Mouse (Mus musculus) layer of hippocampus, adult 18-20 months (tissue): Measurements from ENCODE around the gene Gcgr. TPM values are rescaled to one million over a fixed set of nuclear protein-coding genes. Genes with fewer than 3 reads are reported as not detected.
"Not testable (repeated sequence)": the region's sequence is repeated elsewhere in the genome, so short reads cannot be mapped to it uniquely, and the experiment has no call there.

Experiments
- DNase-seq, 2 experiments: peaks; one replicate each; pipeline ENCODE4 v3.0.0; 2022; ENCODE audit warnings: low spot score in 2 of 2
- total RNA-seq, 2 experiments: library from RNA; stranded (reverse); gene quantifications; 2 replicates each; pipeline ENCODE4 v1.2.3; 2021

Gene Gcgr
- total RNA-seq, 2 experiments from 2014 or later, result not detected

GRCm38 (mm10) chr11:120582268-120582981 lies 51.9 kb downstream of the Gcgr start:
- peak in 1 of 2 experiments; percentile 33 for DNase-seq

- DNase-seq, result not testable (repeated sequence)
These were observed 52.4 kb downstream of the Gcgr start for GRCm38 (mm10) chr11:120582982-120583293.

- DNase-seq, result no peak
These were observed 53.4 kb downstream of the Gcgr start for GRCm38 (mm10) chr11:120583937-120584336.

- DNase-seq, result no peak
These were observed 58.0 kb downstream of the Gcgr start for GRCm38 (mm10) chr11:120588531-120588930.

Other genes starting within 250 kb of the Gcgr start
- gene Actg1, start 182.2 kb upstream of the Gcgr start, total RNA-seq, result 1,000 to 10,000 TPM; 1,279 to 1,291 TPM
- gene Fscn2, start 169.2 kb upstream of the Gcgr start, total RNA-seq, result under 1 TPM in 1 of 2 experiments, not detected in 1; 0.61 TPM
- gene Faap100, start 151.9 kb upstream of the Gcgr start, total RNA-seq, result 10 to 100 TPM; 16.7 to 18.4 TPM
- 10 to 100 TPM; 60.0 to 61.9 TPM for gene Nploc4, start 93.0 kb upstream of the Gcgr start, total RNA-seq
- not detected for gene Tspan10, start 88.1 kb upstream of the Gcgr start, total RNA-seq
- gene Pde6g, start 77.2 kb upstream of the Gcgr start, total RNA-seq, result under 1 TPM; 0.43 to 0.82 TPM
- 10 to 100 TPM; 13.1 to 13.5 TPM for gene Oxld1, start 72.6 kb upstream of the Gcgr start, total RNA-seq
- 10 to 100 TPM; 24.6 to 32.9 TPM for gene Ccdc137, start 72.6 kb upstream of the Gcgr start, total RNA-seq
- 10 to 100 TPM; 53.0 to 53.6 TPM for gene Arl16, start 63.1 kb upstream of the Gcgr start, total RNA-seq
- 10 to 100 TPM; 65.1 to 67.5 TPM for gene Mrpl12, start 46.1 kb upstream of the Gcgr start, total RNA-seq
- 10 to 100 TPM; 18.9 to 19.3 TPM for gene Slc25a10, start 38.9 kb upstream of the Gcgr start, total RNA-seq
- 10 to 100 TPM; 68.8 to 74.5 TPM for gene Mcrip1, start 19.0 kb downstream of the Gcgr start, total RNA-seq
- gene Ppp1r27, start 20.4 kb downstream of the Gcgr start, total RNA-seq, result not detected
- 100 to 1,000 TPM; 122 to 132 TPM for gene P4hb, start 42.6 kb downstream of the Gcgr start, total RNA-seq
- gene Arhgdia, start 50.9 kb downstream of the Gcgr start, total RNA-seq, result 100 to 1,000 TPM; 293 to 295 TPM
- 10 to 100 TPM; 60.5 to 70.0 TPM for gene Alyref, start 67.7 kb downstream of the Gcgr start, total RNA-seq
- 10 to 100 TPM; 93.5 to 97.0 TPM for gene Anapc11, start 67.7 kb downstream of the Gcgr start, total RNA-seq
- 1 to 10 TPM in 1 of 2 experiments, under 1 TPM in 1; 0.89 to 1.4 TPM for gene Npb, start 77.8 kb downstream of the Gcgr start, total RNA-seq
- 100 to 1,000 TPM; 118 to 128 TPM for gene Pcyt2, start 87.2 kb downstream of the Gcgr start, total RNA-seq
- gene Sirt7, start 94.5 kb downstream of the Gcgr start, total RNA-seq, result 10 to 100 TPM; 35.4 to 41.5 TPM
- 10 to 100 TPM; 70.0 to 71.5 TPM for gene Mafg, start 102.9 kb downstream of the Gcgr start, total RNA-seq
- gene Pycr1, start 113.1 kb downstream of the Gcgr start, total RNA-seq, result 1 to 10 TPM in 1 of 2 experiments, under 1 TPM in 1; 0.81 to 2.0 TPM
- 1 to 10 TPM; 3.9 to 4.6 TPM for gene Myadml2, start 117.5 kb downstream of the Gcgr start, total RNA-seq
- gene Notum, start 130.5 kb downstream of the Gcgr start, total RNA-seq, result 1 to 10 TPM; 2.6 to 5.5 TPM
- gene Aspscr1, start 142.3 kb downstream of the Gcgr start, total RNA-seq, result 10 to 100 TPM; 46.1 to 54.3 TPM
- gene Cenpx, start 183.0 kb downstream of the Gcgr start, total RNA-seq, result 10 to 100 TPM; 15.8 to 18.7 TPM
- gene Lrrc45, start 183.2 kb downstream of the Gcgr start, total RNA-seq, result 10 to 100 TPM; 49.1 to 60.5 TPM
- gene Rac3, start 190.8 kb downstream of the Gcgr start, total RNA-seq, result 10 to 100 TPM; 32.0 to 40.0 TPM
- gene Dcxr, start 196.6 kb downstream of the Gcgr start, total RNA-seq, result 10 to 100 TPM; 12.3 to 13.6 TPM
- gene Cbr2, start 201.4 kb downstream of the Gcgr start, total RNA-seq, result 1 to 10 TPM; 1.2 to 1.7 TPM
- 10 to 100 TPM; 20.9 to 24.0 TPM for gene Hmga1b, start 232.1 kb downstream of the Gcgr start, total RNA-seq